Mouse (Mus musculus) lung, postnatal 4 days (tissue): Measurements from ENCODE around the gene Elane.

Experiments
- DNase-seq, 2 experiments: peaks; one replicate each; pipeline ENCODE4 v3.0.0; 2021

Elane gene

GRCm38 (mm10) chr10:79858416-79859074 lies 27.5 kb upstream of the Elane start:
- peak; percentile 80 to 92 for DNase-seq

GRCm38 (mm10) chr10:79859116-79859515 lies 26.9 kb upstream of the Elane start:
- peak in 1 of 2 experiments; percentile 58 for DNase-seq

GRCm38 (mm10) chr10:79860079-79860911 lies 25.8 kb upstream of the Elane start:
- no peak for DNase-seq

- no peak for DNase-seq
Observed at GRCm38 (mm10) chr10:79861230-79862048, 24.6 kb upstream of the Elane start.

- DNase-seq = no peak
Observed at GRCm38 (mm10) chr10:79862049-79862788, 23.8 kb upstream of the Elane start.

GRCm38 (mm10) chr10:79862925-79863324 lies 23.1 kb upstream of the Elane start:
- DNase-seq = no peak

- DNase-seq = no peak
Observed at GRCm38 (mm10) chr10:79864351-79865188, 21.5 kb upstream of the Elane start.

GRCm38 (mm10) chr10:79865189-79865601 lies 20.9 kb upstream of the Elane start:
- peak in 1 of 2 experiments; percentile 55 for DNase-seq

GRCm38 (mm10) chr10:79865801-79866295 lies 20.2 kb upstream of the Elane start:
- DNase-seq = no peak

GRCm38 (mm10) chr10:79866601-79867000 lies 19.4 kb upstream of the Elane start:
- no peak for DNase-seq

- no peak for DNase-seq
Observed at GRCm38 (mm10) chr10:79871845-79872244, 14.2 kb upstream of the Elane start.

GRCm38 (mm10) chr10:79872862-79873261 lies 13.2 kb upstream of the Elane start:
- no peak for DNase-seq

GRCm38 (mm10) chr10:79873313-79873712 lies 12.7 kb upstream of the Elane start:
- no peak for DNase-seq

GRCm38 (mm10) chr10:79873715-79874289 lies 12.2 kb upstream of the Elane start:
- no peak for DNase-seq

- DNase-seq = peak; percentile 47 to 54
Observed at GRCm38 (mm10) chr10:79874290-79874862, 11.7 kb upstream of the Elane start, which contains the start of the genes Prtn3 and Plppr3. Gene Prtn3 (plus strand): TSS chr10:79874476. Gene Plppr3 (minus strand): TSS chr10:79874634.

- no peak for DNase-seq
Observed at GRCm38 (mm10) chr10:79877174-79877573, 8.9 kb upstream of the Elane start.

- DNase-seq = peak; percentile 61 to 69
Observed at GRCm38 (mm10) chr10:79877757-79878156, 8.3 kb upstream of the Elane start.

- no peak for DNase-seq
Observed at GRCm38 (mm10) chr10:79879527-79879926, 6.5 kb upstream of the Elane start.

- DNase-seq = no peak
Observed at GRCm38 (mm10) chr10:79880721-79881120, 5.3 kb upstream of the Elane start.

- no peak for DNase-seq
Observed at GRCm38 (mm10) chr10:79881981-79882380, 4.1 kb upstream of the Elane start.
